Mouse (Mus musculus) mature B cell (primary cell): ENCODE results near the gene Kcnj2.

Experiments
- in situ Hi-C: fragments of 300-500 bp; cut with MboI; formaldehyde crosslinking; loops from 2 replicates; pipeline ENCODE4 v1.14.3; 2019

Kcnj2 gene

GRCm38 (mm10) chr11:111065635-111066298 lies at the start of gene Kcnj2:
Gene Kcnj2, plus strand, starts transcription at chr11:111066164.
- in situ Hi-C loops: no loop called here

GRCm38 (mm10) chr11:111016206-111016605 lies 49.8 kb upstream of the Kcnj2 start:
- in situ Hi-C loops: no loop called here

GRCm38 (mm10) chr11:111020211-111020610 lies 45.8 kb upstream of the Kcnj2 start:
- in situ Hi-C loops: no loop called here

GRCm38 (mm10) chr11:111022681-111023281 lies 43.2 kb upstream of the Kcnj2 start:
- in situ Hi-C loops: no loop called here

GRCm38 (mm10) chr11:111042175-111042574 lies 23.8 kb upstream of the Kcnj2 start:
- in situ Hi-C loops: loop anchor here (25.0 kb wide), 1 partner anchor 505 kb away; no protein-coding TSS in a partner anchor

GRCm38 (mm10) chr11:111043298-111043697 lies 22.7 kb upstream of the Kcnj2 start:
- in situ Hi-C loops: loop anchor here (25.0 kb wide), 1 partner anchor 506 kb away; no protein-coding TSS in a partner anchor

GRCm38 (mm10) chr11:111054252-111054651 lies 11.7 kb upstream of the Kcnj2 start:
- in situ Hi-C loops: no loop called here

- in situ Hi-C loops: no loop called here
These were observed 10.8 kb upstream of the Kcnj2 start for GRCm38 (mm10) chr11:111054854-111055822.

- in situ Hi-C loops: no loop called here
These were observed 9.9 kb upstream of the Kcnj2 start for GRCm38 (mm10) chr11:111056030-111056429.

- in situ Hi-C loops: no loop called here
These were observed 8.5 kb upstream of the Kcnj2 start for GRCm38 (mm10) chr11:111057435-111057834.

GRCm38 (mm10) chr11:111059440-111059839 lies 6.5 kb upstream of the Kcnj2 start:
- in situ Hi-C loops: no loop called here

- in situ Hi-C loops: no loop called here
These were observed 5.7 kb upstream of the Kcnj2 start for GRCm38 (mm10) chr11:111060216-111060615.

- in situ Hi-C loops: no loop called here
These were observed 1.0 kb upstream of the Kcnj2 start for GRCm38 (mm10) chr11:111064751-111065527.

GRCm38 (mm10) chr11:111066299-111066691 lies 331 bp downstream of the Kcnj2 start:
- in situ Hi-C loops: no loop called here

GRCm38 (mm10) chr11:111067787-111068186 lies 1.8 kb downstream of the Kcnj2 start:
- in situ Hi-C loops: no loop called here

GRCm38 (mm10) chr11:111070460-111070859 lies 4.5 kb downstream of the Kcnj2 start:
- in situ Hi-C loops: no loop called here

GRCm38 (mm10) chr11:111074131-111074530 lies 8.2 kb downstream of the Kcnj2 start:
- in situ Hi-C loops: no loop called here

GRCm38 (mm10) chr11:111078107-111078506 lies 12.1 kb downstream of the Kcnj2 start:
- in situ Hi-C loops: no loop called here

GRCm38 (mm10) chr11:111083009-111083408 lies 17.0 kb downstream of the Kcnj2 start:
- in situ Hi-C loops: no loop called here

- in situ Hi-C loops: no loop called here
These were observed 21.0 kb downstream of the Kcnj2 start for GRCm38 (mm10) chr11:111086933-111087332.

GRCm38 (mm10) chr11:111088226-111088625 lies 22.3 kb downstream of the Kcnj2 start:
- in situ Hi-C loops: no loop called here

- in situ Hi-C loops: no loop called here
These were observed 22.8 kb downstream of the Kcnj2 start for GRCm38 (mm10) chr11:111088812-111089211.
